Mouse (Mus musculus) megakaryocyte, embryonic 14.5 days (primary cell): Measurements from ENCODE around the gene Col18a1.

ENCODE experiments used
- FLI1 ChIP-seq: IDR thresholded peaks from 2 replicates; pipeline ENCODE4 v1.6.1; 2012; ENCODE audit warnings: low read length, inconsistent platforms, mixed read lengths
- GATA1 ChIP-seq: IDR thresholded peaks from 3 replicates; pipeline ENCODE4 v1.6.1; 2012; ENCODE audit warnings: mixed read lengths, low read length, inconsistent platforms, borderline replicate concordance

DNA sequence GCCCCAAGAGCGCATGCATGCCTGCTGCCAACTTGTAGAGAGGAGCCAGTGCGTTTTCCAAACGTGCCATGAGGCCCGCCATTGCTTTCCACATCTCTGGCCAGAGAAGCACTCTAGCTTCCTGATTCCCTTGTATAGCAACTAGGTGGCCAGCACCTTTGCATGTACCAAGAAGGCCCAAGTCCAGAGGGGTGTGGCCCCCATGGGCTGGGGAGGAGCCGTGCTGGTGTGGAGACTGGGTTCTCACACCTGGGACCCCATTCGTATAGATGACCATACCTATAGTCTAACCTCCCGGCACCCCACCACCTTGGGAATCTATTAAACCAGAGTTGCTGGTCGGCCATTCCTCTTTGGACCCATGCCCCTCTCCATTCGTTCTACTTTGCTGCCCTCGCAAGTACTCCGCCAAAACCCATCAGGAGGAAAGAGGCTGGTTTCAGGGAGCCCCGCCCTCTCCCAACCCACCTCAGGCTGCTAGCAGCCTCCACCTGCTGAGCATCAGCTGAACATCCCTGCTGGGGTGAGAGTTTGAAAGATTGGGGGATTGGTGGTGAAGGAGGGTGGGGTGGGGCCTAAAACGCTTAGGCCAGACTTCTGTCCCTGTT lies 134.5 kb downstream of the Col18a1 start, which contains the start of gene Slc19a1:
- TF ChIP-seq GATA1 (no peak), FLI1 (no peak)
